Mouse (Mus musculus) kidney, adult 8-10 months (tissue): Measurements from ENCODE around the gene Ncoa5.
A peak's percentile ranks its signal among the peaks of the same experiment; 100 is the strongest.

Source experiments
- DNase-seq, 2 experiments: peaks; one replicate each; pipeline ENCODE4 v3.0.0; 2022

Gene Ncoa5

GRCm38 (mm10) chr2:164991808-164992207 lies 42.9 kb downstream of the Ncoa5 start:
- DNase-seq, result peak; percentile 12 to 26

GRCm38 (mm10) chr2:164991111-164991510 lies 43.6 kb downstream of the Ncoa5 start:
- no peak for DNase-seq

DNA sequence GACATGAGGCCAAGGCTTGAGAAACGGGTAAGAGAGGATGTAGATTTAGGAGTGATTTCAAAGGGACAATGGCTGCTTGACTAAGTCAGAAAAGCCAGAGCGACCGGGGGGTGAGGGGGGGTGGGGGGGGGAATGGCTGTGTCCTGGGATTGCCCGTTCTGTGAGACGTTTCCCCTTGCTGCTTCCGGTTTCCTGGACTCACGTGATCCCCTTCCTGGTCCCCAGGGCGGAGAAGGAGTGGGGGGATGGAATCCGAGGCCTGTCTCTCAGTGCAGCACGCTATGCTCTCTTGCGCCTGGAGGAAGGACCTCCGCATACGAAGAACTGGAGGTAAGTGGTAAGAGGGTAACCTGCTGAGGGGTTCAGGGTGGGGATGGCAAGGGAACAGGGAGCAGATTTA lies 45.9 kb downstream of the Ncoa5 start:
- DNase-seq, result peak in 1 of 2 experiments; percentile 19

- no peak for DNase-seq
Observed at GRCm38 (mm10) chr2:164986371-164987027, 48.2 kb downstream of the Ncoa5 start.

DNA sequence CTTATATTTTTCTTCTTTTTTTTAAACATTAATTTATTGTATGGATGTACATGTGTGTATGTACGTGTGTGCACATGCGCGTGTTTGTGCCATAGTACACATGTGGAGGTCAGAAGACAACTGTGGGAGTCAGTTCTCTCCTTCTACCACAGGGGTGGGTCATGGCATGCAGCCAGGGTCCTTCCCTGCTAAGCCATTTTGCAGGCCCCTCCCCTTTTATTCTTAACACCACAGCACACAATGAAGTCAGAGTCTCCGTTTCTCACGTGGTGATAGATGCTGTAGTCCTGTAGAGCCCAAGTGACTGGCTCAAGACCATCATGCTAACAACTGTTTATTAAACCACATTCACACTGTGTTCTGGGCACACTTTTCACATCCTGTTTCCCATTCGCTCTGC lies 48.7 kb downstream of the Ncoa5 start:
- DNase-seq, result no peak

DNA sequence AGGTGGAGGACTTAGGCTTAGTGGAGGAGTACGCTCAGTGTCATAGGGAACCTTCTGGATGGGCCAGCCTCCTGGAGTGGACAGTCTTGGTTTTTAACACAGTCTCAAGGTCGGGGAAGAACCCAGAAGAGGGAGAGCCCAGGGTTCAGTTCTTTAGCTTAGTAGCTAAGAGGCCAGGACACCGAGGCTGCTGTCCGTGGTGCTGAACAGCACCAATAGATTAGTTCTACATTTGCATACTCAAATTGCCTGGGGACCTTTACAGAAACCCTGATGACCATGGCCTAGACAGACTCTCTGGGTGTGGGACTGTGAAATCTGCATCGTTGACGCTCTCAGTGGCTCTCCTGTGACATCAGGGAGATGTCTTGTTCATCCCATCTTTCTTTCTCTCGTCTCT lies 54.9 kb downstream of the Ncoa5 start:
- DNase-seq, result peak in 1 of 2 experiments; percentile 47

DNA sequence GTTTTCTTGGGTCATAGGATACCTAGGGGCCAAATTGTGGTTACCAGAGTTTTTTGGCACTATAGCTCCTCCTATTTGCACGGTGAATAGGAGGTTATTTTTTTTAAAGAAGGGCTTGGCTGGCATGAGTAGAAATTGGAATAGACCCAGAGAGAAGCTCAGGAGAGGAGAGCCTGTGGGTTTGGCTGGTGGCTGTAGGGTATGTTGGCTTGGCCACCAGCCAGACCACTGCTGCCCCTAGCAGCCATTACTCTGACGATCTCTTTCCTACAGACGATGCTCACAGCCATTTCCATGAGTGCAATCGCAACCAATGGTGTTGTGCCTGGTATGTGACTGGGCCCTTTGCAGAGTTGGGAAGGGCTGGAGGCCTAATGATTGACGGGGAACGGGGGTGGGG lies 59.1 kb downstream of the Ncoa5 start:
- DNase-seq, result no peak

- DNase-seq, result no peak
Observed at GRCm38 (mm10) chr2:164972646-164973045, 62.0 kb downstream of the Ncoa5 start.

DNA sequence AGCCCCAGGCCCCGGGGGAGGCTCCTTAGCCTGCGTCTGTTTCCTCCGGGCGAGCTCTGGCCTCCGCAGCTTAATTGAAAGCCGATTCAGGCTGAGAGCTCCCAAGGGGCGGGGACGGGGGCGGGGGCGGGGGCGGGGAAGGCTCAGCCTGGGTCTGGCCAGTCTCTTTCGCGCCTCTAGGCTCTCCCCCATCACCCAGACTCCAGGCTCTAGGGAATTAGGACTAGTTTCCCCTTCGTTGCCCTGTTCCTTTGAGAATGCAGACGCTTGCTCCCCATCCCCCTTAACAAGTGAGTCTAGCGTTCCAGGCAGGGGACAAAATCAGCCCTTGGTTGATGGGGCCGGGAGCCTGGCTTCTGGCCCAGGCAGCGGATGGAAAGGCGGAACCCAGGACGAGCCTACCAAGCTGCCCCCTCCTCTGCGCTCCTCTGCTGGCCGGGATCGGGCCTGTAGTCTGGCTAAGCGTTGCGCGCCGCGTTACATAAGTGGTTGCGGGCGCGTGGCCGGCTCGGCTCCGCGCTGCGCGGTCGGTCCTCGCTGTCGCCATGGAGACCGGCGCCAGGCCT lies 64.0 kb downstream of the Ncoa5 start:
- no peak for DNase-seq

DNA sequence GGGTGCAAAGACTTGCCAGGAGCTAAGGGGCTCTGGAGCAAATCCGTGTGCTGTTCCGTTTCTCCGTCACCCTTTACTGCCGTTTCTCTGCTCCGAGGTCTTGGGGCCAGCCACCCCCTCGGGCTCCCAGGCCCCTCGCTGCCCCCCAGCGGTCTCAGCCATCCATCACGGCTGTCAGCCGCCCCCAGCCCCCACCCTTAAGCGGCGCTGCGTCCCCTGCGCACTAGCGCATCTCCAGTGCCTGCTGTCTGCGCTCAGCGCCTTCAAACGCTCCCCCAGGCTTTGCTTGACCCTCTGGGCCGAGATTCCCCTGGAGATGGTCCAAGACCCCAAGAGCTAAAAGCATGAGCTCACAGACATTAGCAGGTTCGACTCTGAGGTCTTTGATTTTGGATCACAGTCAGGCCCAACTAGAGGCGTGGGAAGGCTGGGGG lies 65.3 kb downstream of the Ncoa5 start:
- no peak for DNase-seq

DNA sequence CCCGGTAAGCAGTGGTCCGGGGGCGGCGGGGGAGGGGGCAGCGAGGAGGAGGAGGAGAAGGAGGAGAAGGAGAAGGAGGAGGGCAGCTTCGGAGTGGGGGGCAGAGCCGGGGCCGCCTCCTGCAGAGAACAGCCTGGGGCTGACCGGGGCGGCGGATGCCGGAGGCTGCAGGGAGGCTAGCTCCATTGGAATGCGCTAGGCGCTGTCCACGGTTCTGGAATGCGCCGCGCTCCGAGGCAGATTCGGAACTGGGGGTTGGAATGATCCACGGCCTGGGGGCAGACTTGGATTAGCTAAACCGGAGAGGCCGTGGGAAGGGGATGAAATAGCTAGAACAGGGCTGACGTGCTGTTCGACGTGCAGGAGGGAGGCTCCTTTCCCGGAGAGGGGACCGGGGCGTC lies 66.2 kb downstream of the Ncoa5 start:
- peak; percentile 15 to 57 for DNase-seq

DNA sequence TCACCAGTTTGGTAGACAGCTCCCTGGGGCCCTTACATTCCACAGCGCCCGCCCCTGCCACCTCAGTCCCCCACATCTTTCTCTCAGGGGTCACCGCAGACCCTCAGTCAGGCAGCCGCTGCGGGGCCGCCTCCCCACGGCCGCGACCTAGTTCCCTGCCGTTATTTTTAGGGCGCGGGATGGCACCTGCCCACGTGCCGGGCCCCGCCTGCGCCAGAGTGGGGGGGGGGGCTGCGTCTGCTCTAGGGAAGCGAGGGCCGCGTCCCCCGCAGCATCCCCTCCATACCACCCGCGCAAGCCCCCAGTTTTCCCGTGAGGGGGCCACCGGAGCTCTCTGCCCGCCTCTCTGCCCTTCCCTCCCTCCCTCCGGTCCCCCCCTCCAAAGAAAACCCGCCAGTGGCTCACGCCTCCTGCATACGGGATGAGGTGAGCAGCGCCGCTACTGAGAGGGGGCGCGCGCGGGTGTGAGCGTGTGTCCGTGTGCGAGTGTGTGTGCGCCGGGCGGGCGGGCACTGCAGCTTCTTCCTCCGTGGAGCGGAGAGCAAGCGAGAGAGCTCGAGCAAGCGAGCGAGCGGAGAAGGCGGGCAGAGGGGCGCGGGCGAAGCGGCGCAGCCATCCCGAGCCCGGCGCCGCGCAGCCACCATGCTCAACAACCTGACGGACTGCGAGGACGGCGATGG lies 66.8 kb downstream of the Ncoa5 start:
- no peak for DNase-seq

DNA sequence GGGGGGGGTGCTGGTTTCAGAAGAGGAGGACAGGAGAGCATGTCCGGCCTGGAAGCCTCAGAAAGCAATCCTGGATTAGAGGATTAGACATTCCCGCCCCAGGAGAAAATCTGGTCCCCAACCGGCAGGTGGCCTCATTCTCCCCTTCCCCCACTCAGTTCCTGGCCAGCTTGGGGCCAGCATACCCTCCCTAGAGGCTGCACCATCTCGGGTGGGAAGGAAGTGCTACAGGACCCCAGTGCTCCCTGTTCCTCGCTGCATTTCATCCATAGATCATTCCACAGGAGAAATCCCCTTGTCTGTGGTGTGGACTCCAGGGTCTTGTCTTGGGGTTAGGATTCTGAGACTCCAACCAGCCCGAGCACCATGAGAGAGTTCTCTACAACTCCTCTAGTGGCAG lies 67.5 kb downstream of the Ncoa5 start:
- DNase-seq, result no peak

DNA sequence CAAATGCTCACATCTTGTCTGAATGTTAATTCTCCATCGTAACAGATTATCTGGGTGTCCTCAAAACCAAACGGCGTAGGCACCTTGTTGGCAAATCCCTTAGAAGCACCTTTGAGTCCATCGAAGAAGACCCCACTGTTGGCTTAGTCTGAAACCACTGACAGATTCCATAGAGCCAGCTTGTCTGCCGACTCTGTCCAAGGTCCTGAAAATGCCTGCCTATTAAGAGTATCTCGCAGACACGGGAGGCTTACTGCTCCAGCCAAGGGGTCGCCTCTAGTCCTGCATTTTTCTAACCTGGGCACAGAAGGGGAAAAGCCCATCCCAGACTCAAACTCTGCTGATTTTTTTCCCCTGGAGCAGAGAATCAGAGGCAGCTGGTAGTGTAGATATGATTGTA lies 68.3 kb downstream of the Ncoa5 start:
- DNase-seq, result peak in 1 of 2 experiments; percentile 21

DNA sequence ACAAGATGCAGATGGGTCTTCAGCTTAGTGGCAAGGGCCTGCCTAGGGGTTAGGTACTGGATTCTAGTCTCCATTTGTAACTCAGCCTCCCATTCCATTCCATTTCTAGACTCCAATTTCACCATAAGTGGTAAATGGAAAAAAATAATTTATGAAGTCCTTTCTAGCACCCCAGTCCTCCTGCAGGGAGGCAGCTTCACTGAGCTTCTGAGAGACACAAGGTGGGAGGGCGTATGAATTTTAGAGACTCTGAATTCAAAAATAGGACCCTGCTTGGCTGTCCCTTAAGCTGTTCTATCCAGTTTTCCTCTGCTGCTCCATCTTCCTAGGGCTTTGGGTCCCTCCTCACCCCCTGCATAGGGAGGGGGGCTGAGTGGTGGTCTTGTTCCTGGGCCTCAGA lies 69.7 kb downstream of the Ncoa5 start:
- DNase-seq, result no peak

- DNase-seq, result no peak
Observed at GRCm38 (mm10) chr2:164964242-164964894, 70.3 kb downstream of the Ncoa5 start.

DNA sequence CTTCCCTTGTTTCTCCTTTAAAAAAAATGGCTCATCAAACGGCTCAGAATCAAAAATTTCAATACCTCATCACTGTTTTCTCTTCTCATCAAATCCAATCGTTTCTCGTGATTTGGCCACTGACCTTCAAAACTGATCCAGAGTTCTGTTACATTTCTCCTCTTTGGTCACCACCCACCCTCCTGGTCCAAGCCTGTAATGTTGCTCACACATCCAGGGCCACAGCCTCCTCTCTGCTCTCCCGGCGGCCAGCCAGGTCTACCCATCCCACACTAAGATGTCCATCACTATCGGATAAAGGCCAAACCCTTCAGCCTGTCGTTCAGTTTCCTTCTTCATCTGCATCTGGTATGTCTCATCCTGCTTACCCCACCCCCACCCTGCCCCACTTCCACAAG lies 72.5 kb downstream of the Ncoa5 start:
- DNase-seq, result no peak

- peak; percentile 30 to 71 for DNase-seq
Observed at GRCm38 (mm10) chr2:164961506-164962182, 73.0 kb downstream of the Ncoa5 start.

DNA sequence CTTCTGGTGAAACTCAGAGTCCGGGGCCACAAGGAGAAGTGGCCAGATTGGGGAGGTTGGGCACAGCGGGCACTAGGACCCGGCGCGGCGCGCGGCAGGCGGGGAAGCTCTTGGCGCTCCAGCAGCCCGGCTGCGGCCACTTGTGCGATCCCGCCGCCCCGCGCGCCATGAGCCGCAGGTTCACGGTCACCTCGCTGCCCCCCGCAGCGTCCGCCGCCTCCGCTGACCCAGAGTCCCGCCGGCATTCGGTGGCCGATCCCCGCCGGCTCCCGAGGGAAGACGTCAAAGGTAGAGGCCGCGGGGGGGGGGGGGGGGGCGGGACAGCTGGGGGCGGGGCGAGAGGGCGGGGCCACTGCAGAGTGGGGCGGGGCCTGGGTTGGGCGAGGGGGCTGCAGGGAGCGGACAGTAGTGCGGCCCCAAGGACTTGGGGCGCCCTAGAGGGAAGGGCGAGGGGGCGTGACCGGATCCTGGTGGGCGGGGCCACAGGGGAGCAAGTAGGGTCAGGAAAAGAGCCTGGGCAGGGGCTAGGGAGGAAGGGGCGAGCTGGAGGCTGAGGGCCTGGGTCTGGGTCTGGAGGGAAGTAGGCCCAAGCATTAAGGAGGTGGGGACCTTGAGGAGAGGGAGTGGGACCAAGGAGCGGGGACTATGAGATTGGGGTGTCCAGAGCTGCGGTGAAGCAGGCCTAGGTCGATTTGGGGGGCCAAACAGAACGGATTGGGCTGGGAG lies 73.8 kb downstream of the Ncoa5 start, which contains the start of gene Slc12a5:
TSS of gene Slc12a5 (plus strand) at position 87 of the 726 bp plus-strand sequence.
- DNase-seq, result peak; percentile 23 to 53

- DNase-seq, result no peak
Observed at GRCm38 (mm10) chr2:164957548-164958315, 76.9 kb downstream of the Ncoa5 start.

- no peak for DNase-seq
Observed at GRCm38 (mm10) chr2:164956195-164956594, 78.5 kb downstream of the Ncoa5 start.

GRCm38 (mm10) chr2:164955725-164956124 lies 78.9 kb downstream of the Ncoa5 start:
- no peak for DNase-seq
